Mouse (Mus musculus): Measurements from ENCODE around the gene Gsg1l2.

Gene Gsg1l2

GRCm38 (mm10) chr11:67774379-67774778 lies at the start of gene Gsg1l2:
Gsg1l2 (plus strand) TSS chr11:67774608.
- DNase-seq (ENCODE audit: low spot score) = no peak

- no peak for DNase-seq (ENCODE audit: low spot score)
These were observed 47.3 kb upstream of the Gsg1l2 start for GRCm38 (mm10) chr11:67727095-67727494.

- no peak for DNase-seq (ENCODE audit: low spot score)
These were observed 45.7 kb upstream of the Gsg1l2 start for GRCm38 (mm10) chr11:67728726-67729125.

GRCm38 (mm10) chr11:67731056-67731455 lies 43.4 kb upstream of the Gsg1l2 start:
- DNase-seq (ENCODE audit: low spot score) = no peak

GRCm38 (mm10) chr11:67733726-67734125 lies 40.7 kb upstream of the Gsg1l2 start:
- DNase-seq (ENCODE audit: low spot score) = no peak

GRCm38 (mm10) chr11:67734597-67734996 lies 39.8 kb upstream of the Gsg1l2 start:
- no peak for DNase-seq (ENCODE audit: low spot score)

- no peak for DNase-seq (ENCODE audit: low spot score)
These were observed 36.1 kb upstream of the Gsg1l2 start for GRCm38 (mm10) chr11:67738345-67738744.

GRCm38 (mm10) chr11:67738846-67739490 lies 35.4 kb upstream of the Gsg1l2 start:
- no peak for DNase-seq (ENCODE audit: low spot score)

GRCm38 (mm10) chr11:67741569-67741968 lies 32.8 kb upstream of the Gsg1l2 start:
- DNase-seq (ENCODE audit: low spot score) = no peak

GRCm38 (mm10) chr11:67756287-67756686 lies 18.1 kb upstream of the Gsg1l2 start:
- no peak for DNase-seq (ENCODE audit: low spot score)

- no peak for DNase-seq (ENCODE audit: low spot score)
These were observed 16.8 kb upstream of the Gsg1l2 start for GRCm38 (mm10) chr11:67757373-67758167.

GRCm38 (mm10) chr11:67771053-67771452 lies 3.4 kb upstream of the Gsg1l2 start, which contains the start of gene Glp2r:
Glp2r (minus strand) TSS chr11:67771153.
- DNase-seq (ENCODE audit: low spot score) = no peak

GRCm38 (mm10) chr11:67771691-67772090 lies 2.7 kb upstream of the Gsg1l2 start:
- no peak for DNase-seq (ENCODE audit: low spot score)

- DNase-seq (ENCODE audit: low spot score) = peak; percentile 21
These were observed 1.8 kb upstream of the Gsg1l2 start for GRCm38 (mm10) chr11:67772577-67772976.

- DNase-seq (ENCODE audit: low spot score) = no peak
These were observed 15.8 kb downstream of the Gsg1l2 start for GRCm38 (mm10) chr11:67790182-67790581.

GRCm38 (mm10) chr11:67797931-67798330 lies 23.5 kb downstream of the Gsg1l2 start, which contains the start of gene Dhrs7c:
Dhrs7c (plus strand) TSS chr11:67798187.
- DNase-seq (ENCODE audit: low spot score) = no peak

GRCm38 (mm10) chr11:67800130-67800723 lies 25.8 kb downstream of the Gsg1l2 start:
- no peak for DNase-seq (ENCODE audit: low spot score)

GRCm38 (mm10) chr11:67801169-67801568 lies 26.8 kb downstream of the Gsg1l2 start:
- DNase-seq (ENCODE audit: low spot score) = no peak

- no peak for DNase-seq (ENCODE audit: low spot score)
These were observed 31.1 kb downstream of the Gsg1l2 start for GRCm38 (mm10) chr11:67805538-67805937.

- no peak for DNase-seq (ENCODE audit: low spot score)
These were observed 32.6 kb downstream of the Gsg1l2 start for GRCm38 (mm10) chr11:67806832-67807597.

- no peak for DNase-seq (ENCODE audit: low spot score)
These were observed 33.6 kb downstream of the Gsg1l2 start for GRCm38 (mm10) chr11:67808051-67808450.

GRCm38 (mm10) chr11:67811535-67811934 lies 37.1 kb downstream of the Gsg1l2 start:
- DNase-seq (ENCODE audit: low spot score) = no peak
